Mouse (Mus musculus) left cerebral cortex, adult 6 months (tissue): Measurements from ENCODE around the gene C2cd2l. TPM values are rescaled to one million over a fixed set of nuclear protein-coding genes. Genes with fewer than 3 reads are reported as not detected.

Source experiments
- long read RNA-seq, 2 experiments: library from polyadenylated mRNA; unstranded; transcript quantifications; one replicate each; pipeline ENCODE4 v2.0.0; 2019 to 2020
- polyA plus RNA-seq: library from polyadenylated mRNA; unstranded; fragments of <200 nt; fragmentation: Nextera tagmentation; gene quantifications from 2 replicates; pipeline ENCODE4 v1.2.3, GENCODE M21; 2021

Gene C2cd2l
- 18.2 and 67.4 TPM in 2 replicates for polyA plus RNA-seq
- long read RNA-seq, experiment 1, full-length matches to known transcripts: 52 of 141 reads
- long read RNA-seq, experiment 1, partial matches to known transcripts: 67 of 141 reads
- long read RNA-seq, experiment 1, other reads (novel, unspliced or antisense): 22 of 141 reads
- long read RNA-seq, experiment 2, transcript C2cd2l-203 (2 exons, 368 nt): major isoform, 13 of 44 reads
- long read RNA-seq, experiment 2, partial matches to known transcripts: 11 of 44 reads
- long read RNA-seq, experiment 2, other reads (novel, unspliced or antisense): 18 of 44 reads

DNA sequence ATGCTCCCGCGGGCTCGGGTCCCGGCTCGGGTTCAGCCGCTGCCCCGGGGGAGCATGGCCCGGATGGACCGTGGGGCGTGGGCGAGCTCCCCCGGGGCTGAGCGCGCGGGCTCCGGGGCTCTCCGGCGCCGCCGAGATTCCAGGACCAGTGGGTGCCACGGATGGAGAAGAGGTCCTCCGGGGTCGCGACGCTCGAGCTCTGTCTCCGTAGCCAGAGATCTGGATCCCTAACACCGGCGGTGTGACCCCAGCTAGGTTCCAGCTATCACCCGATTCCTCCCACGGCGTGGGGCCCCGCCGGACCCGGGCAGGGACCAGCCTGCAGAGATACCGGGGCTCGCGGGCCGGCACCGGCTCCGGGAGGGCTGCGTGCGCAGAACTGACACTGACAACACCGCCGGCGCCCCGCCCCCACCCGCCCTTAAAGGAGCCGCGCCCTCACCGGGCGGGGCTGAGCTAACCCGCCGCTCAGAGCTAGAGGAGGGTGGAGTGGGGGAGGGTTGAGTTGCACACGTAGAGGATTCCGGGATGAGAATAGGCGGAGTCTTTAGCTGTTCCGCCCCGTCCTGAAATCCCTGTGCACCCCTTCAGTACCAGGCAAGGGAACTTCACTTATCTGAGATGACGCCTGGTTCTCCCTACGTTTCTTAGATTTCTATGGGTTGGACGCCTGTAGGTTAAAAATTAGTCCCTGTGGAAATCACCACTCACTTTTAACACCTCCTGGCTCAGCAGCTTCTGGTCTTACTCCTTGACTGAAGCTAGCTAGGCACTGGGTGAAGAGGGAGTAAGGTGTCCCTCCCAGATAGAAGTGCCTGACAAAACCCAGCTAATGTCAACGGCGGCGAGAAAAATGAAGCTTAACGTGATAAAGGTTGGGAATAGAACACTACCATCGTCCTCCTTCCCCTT lies at the start of gene C2cd2l:
C2cd2l (minus strand) TSS at position 399 of the 912 bp plus-strand sequence.

DNA sequence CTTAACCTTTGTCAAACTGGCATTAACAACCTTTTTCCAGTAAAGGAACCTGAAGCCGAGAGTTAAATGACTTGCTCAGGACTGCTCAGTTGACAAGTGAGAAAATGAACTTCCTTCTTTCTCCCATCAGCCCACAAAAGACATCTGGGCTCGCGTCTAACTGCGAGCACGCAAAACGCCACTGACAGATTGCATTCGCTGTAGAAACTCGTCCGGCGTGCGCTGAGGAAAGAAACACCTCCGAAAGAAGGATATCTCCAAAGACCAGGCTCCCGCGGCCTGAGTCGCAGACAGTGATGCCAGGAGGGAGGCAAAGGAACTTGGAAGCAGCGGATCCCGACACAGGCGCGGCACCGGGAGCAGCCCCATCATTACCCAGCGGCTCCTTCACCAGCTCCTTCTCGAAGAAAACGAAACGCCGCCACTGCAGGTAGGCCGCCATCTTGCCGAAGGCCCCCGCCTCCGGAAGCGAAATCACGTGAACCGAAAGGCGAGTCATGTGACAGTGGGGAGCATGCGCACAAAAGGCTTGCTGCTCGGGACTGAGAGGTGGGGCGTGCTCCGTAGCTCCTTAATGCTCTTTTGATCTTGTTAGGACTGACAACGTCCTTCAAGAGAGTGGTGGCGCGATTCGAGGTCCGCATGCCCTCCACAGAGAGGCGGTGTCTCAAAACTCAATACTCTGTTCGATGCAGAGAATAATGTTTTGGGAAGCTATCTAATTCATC lies 41.3 kb upstream of the C2cd2l start, which contains the start of gene Vps11:
Vps11 (minus strand) TSS at position 481 of the 728 bp plus-strand sequence.

DNA sequence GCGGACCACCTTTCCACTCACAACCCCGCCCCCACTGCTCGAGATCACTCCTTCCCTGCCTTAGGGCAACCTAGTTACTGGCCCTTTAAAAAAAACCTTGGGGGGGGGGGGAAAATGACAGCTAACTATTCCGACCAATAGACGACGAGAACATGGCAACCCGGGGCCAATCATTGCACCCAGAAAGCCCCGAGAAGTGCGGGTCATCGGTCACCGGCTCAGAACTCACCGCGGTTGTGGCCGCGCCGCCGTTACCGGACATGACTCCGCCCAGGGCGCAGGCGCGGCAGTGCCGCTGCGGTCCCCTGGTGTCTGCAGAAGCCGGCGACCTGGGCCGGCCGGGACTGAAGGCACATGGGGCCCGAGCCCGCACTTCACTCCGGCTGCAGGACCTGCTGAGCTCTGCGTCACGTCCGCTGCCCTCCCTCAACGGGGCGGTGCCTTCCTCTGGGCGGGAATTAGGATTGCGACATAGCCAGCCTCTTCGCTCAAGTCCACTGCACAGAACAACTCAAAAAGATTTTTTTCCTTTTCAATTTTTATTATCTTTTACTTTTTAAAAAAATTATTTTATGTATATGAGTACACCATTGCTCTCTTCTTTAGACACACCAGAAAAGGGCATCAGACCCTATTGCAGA lies 23.8 kb upstream of the C2cd2l start, which contains the start of gene Hmbs:
Hmbs (minus strand) TSS at position 448 of the 641 bp plus-strand sequence.

DNA sequence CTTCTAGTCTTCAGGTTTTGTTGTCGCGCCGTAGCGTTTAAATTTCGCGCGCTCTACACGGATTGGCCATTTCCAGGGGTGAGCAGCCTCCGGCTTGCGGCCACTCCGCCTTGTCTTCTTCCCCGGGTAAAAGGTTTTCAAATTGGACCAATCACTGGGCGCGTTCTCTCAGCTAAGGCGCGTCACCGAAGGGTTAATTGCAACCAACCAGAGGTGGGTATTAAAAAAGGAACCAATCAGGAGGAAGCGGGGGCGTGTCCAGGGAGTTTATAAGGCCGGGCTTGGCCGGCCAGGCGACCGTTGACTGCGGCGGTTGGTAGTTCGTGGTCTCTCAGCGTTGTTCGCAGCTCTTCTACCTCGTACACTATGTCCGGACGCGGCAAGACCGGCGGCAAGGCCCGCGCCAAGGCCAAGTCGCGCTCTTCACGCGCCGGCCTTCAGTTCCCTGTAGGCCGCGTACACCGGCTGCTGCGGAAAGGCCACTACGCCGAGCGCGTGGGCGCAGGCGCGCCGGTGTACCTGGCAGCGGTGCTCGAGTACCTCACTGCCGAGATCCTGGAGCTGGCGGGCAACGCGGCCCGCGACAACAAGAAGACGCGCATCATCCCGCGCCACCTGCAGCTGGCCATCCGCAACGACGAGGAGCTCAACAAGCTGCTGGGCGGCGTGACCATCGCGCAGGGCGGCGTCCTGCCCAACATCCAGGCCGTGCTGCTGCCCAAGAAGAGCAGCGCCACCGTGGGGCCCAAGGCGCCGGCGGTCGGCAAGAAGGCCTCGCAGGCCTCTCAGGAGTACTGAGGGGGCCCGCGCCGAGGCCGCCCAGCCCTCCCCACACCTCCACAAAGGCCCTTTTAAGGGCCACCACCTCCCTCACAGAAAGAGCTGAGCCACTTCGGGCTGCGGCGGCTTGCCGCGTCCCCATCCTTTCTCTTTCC lies 14.6 kb upstream of the C2cd2l start, which contains the start of gene H2afx:
H2afx (plus strand) TSS at position 299 of the 935 bp plus-strand sequence.

DNA sequence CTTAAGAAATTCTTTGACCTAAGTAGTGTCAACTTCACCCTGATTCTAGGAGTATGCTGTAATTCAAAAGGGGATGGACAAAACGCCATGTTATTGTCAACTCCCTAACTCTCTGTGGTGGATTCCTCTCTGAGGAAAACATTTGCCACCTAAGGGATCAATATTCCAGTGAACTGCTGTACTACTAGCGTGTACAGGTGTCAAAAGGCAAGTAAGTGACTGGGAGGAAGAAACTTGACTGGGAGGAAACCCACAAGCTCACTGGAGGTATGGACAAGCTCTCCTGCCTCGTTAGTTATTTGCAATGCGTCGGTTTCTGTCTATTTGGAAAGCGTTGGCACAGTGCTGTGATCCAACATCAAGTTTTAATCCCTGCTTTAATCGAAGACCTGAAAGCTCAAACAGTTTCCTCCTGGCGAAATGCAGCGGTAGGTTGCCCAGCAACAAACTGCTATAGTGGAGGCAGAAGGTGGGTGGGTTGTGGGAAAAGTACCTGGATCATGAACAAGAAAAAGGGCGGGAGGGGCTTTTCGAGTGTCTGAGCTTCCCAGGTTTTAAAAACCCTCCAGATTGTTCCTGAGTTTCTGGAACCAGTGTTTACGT lies 5.8 kb upstream of the C2cd2l start, which contains the start of gene Dpagt1:
Dpagt1 (plus strand) TSS at position 252 of the 603 bp plus-strand sequence.

DNA sequence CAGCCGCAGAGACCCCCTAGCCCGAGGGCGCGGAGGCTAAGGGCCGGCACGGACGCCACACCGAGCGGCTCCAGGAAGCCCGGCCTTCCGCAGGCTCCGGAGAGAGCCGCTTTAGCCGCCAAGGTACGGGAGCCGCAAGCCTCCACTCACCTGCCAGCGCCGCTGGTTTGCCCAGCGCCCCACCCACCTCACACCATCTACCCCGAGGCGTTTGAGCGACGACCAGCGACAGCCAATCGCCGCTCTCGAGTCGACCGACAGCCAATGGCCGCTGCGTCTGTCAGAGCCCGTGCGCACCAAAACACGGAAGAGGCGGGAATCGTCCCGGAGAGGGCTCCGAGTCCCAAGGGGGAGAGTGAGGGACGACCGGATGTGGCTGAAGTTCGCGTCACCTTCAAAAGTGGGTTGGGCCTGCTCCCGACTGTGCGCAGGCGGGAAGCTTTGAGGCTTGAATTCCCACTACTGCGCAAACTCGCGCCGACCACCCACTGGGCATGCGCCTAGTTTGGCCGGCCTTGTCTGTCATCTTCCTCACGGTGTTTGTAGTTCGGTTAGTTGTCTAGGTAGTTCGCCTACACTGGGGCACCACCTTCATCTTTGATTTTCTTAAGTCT lies 14.5 kb downstream of the C2cd2l start, which contains the start of gene Hinfp:
Hinfp (minus strand) TSS at position 206 of the 614 bp plus-strand sequence.

DNA sequence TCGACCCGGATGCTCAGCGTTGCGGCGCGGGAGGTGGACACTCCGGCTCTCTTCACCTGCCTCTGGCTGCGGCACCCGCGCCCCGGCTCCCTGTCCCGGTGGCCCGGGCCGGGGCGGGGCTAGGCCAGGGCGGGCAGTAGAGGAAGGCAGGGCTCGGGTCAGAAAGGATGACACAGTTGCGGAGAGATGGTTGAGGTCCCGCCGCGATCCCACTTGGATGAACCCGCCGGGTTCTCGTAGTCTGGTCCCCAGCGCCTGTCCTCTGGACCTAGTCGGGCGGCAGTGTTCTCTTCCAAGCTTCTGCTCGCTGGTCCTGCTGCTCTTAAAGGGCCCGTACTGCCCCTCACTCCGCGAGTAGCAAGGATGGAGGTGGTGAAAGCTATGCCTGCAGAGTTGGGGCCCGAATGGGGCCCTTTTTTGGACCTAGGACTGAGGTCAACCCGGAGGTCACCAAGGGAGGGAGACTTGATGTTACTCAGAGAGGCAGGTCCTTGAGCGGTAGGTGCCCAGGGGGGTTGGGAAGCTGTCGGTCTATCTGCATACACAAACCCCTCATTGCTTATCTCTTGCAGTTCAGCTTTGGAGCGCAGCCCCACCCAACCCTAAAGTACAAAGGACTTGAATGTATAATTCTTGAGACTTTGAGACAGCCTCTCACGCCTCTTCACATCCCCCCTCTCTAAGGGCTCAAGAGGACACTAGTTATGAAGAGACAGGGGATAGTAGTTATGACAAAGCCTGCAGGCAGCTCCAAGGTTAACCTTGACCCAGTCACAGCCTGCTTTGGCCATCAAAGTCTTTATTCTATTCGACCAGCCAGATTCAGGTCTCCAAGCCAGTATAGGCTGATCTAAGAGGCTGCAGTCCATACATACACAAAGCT lies 31.8 kb downstream of the C2cd2l start, which contains the start of gene Abcg4:
Abcg4 (minus strand) TSS at position 540 of the 883 bp plus-strand sequence.

DNA sequence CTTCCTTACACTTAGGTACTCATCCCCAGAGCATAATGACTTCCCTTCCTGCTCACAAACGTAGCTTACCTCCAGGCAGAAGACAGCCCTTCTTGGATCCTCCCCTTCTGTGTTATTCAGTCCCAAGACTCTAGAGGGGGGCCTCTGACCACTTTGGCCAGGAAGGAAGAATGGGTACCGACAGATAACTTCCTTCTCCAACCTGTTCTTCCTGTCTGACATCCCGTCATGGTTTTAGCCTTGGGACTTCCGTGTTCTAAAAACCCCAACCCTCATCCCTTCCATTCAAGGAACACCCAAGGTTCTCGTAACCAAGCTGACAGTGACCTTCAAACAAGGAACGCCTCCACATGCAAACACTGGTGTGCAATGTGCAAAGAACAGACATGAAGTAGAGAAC lies 51.7 kb downstream of the C2cd2l start, which contains the start of gene Nlrx1:
Nlrx1 (minus strand) TSS at position 168 of the 400 bp plus-strand sequence.

Other genes starting within 250 kb of the C2cd2l start
- gene Mfrp, start 218.6 kb downstream of the C2cd2l start, polyA plus RNA-seq: 0.04 and 0.09 TPM in 2 replicates
- gene C1qtnf5, start 213.0 kb downstream of the C2cd2l start, polyA plus RNA-seq: 25.1 and 31.8 TPM in 2 replicates
- 0.18 and 0.23 TPM in 2 replicates for gene Gm49380, start 206.8 kb downstream of the C2cd2l start, polyA plus RNA-seq
- gene Rnf26, start 206.8 kb downstream of the C2cd2l start, polyA plus RNA-seq: 9.9 and 25.8 TPM in 2 replicates
- gene Mcam, start 185.8 kb downstream of the C2cd2l start, polyA plus RNA-seq: 3.0 and 4.2 TPM in 2 replicates
- 8.2 and 8.3 TPM in 2 replicates for gene Cbl, start 86.2 kb downstream of the C2cd2l start, polyA plus RNA-seq
- gene Ccdc153, start 79.6 kb downstream of the C2cd2l start, polyA plus RNA-seq: 5.5 and 6.3 TPM in 2 replicates
- 0.29 and 0.55 TPM in 2 replicates for gene Pdzd3, start 68.8 kb downstream of the C2cd2l start, polyA plus RNA-seq
- 3.7 and 6.2 TPM in 2 replicates for gene Nlrx1, start 51.7 kb downstream of the C2cd2l start, polyA plus RNA-seq
- gene Abcg4, start 31.7 kb downstream of the C2cd2l start, polyA plus RNA-seq: 16.5 and 27.8 TPM in 2 replicates
- gene Hinfp, start 14.6 kb downstream of the C2cd2l start, polyA plus RNA-seq: 3.3 and 4.6 TPM in 2 replicates
- gene Dpagt1, start 5.7 kb upstream of the C2cd2l start, polyA plus RNA-seq: 8.7 and 14.8 TPM in 2 replicates
- 41.4 and 74.1 TPM in 2 replicates for gene H2afx, start 14.4 kb upstream of the C2cd2l start, polyA plus RNA-seq
- gene Hmbs, start 23.9 kb upstream of the C2cd2l start, polyA plus RNA-seq: 26.9 and 35.2 TPM in 2 replicates
- 40.5 and 45.1 TPM in 2 replicates for gene Vps11, start 41.4 kb upstream of the C2cd2l start, polyA plus RNA-seq
- gene Hyou1, start 59.2 kb upstream of the C2cd2l start, polyA plus RNA-seq: 15.2 and 19.6 TPM in 2 replicates
- gene Slc37a4, start 76.6 kb upstream of the C2cd2l start, polyA plus RNA-seq: 21.9 and 23.6 TPM in 2 replicates
- gene Rps25, start 86.9 kb upstream of the C2cd2l start, polyA plus RNA-seq: 1,852 and 1,982 TPM in 2 replicates
- gene Trappc4, start 87.3 kb upstream of the C2cd2l start, polyA plus RNA-seq: 159 and 195 TPM in 2 replicates
- gene Ccdc84, start 98.3 kb upstream of the C2cd2l start, polyA plus RNA-seq: 5.6 and 7.5 TPM in 2 replicates
- gene Foxr1, start 120.9 kb upstream of the C2cd2l start, polyA plus RNA-seq: not detected in 2 replicates
- gene Upk2, start 134.7 kb upstream of the C2cd2l start, polyA plus RNA-seq: not detected in 2 replicates
- 3.7 and 5.7 TPM in 2 replicates for gene Bcl9l, start 162.5 kb upstream of the C2cd2l start, polyA plus RNA-seq
- gene Cxcr5, start 241.6 kb upstream of the C2cd2l start, polyA plus RNA-seq: not detected in 2 replicates